Mouse (Mus musculus): ENCODE measurements around the gene Oma1.

The Oma1 gene

GRCm38 (mm10) chr4:103357457-103357856, 43.8 kb downstream of the Oma1 start:
- DNase-seq (ENCODE audit: low read depth, low spot score): no peak

DNA sequence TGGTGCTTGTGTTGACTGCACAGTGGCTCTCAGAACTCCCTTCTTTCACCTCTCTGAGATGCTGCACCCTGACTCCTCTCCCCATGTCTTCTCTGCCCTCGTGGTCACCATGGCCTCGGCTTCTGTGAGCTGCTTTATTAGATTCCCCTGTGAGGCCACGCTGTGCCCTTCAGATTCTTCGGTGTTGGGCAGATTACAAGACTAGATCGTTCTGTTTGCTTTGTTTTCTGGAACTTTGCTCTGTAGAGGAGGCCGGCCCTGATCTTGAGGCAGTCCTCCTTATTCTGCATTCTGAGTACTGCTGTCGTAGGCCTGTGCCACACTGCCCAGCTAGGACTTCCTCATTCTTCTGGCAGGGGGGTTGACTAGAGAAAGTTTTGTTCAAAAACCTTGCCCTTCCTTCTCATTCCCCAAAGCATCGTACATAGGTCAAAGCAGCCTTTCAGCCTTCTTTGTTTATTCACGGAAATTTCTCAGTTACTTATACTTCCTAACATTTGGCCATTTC, 45.4 kb downstream of the Oma1 start:
- no peak for DNase-seq (ENCODE audit: low read depth, low spot score)

GRCm38 (mm10) chr4:103382171-103382570, 68.6 kb downstream of the Oma1 start:
- DNase-seq (ENCODE audit: low read depth, low spot score): no peak

GRCm38 (mm10) chr4:103385031-103385430, 71.4 kb downstream of the Oma1 start:
- no peak for DNase-seq (ENCODE audit: low read depth, low spot score)

GRCm38 (mm10) chr4:103385835-103386787, 72.5 kb downstream of the Oma1 start:
- no peak for DNase-seq (ENCODE audit: low read depth, low spot score)

GRCm38 (mm10) chr4:103387292-103387691, 73.7 kb downstream of the Oma1 start:
- no peak for DNase-seq (ENCODE audit: low read depth, low spot score)

DNA sequence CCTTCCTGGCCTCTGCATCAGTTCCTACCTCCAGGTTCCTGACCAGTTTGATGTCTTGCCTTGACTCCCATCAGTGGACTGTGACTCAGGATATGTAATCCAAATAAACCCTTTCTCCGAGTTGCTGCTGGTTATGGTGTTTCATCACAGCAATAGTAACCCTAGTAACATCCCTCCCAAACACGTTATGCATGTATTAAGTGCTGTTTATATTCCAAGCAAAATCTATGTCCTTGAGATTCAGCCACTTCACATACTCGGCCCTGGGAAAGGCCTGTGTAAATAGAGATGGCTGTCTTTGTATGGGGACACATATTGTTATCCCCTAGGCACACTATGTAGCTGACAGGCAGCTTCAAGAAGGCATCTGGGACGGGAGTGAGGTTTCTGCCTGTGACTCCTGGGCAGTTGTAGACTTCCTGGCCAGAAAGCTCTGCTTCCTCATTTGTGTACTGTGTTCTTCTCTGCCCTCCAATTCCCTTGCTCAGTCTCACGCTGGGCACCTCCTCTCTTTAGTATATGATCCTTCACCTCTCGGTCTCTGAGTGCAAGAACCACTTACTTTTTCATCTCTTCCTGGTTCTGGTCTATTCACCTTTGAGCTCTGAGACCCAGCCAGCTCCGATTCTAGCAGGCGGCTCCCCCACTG, 75.0 kb downstream of the Oma1 start:
- no peak for DNase-seq (ENCODE audit: low read depth, low spot score)

GRCm38 (mm10) chr4:103389583-103389982, 76.0 kb downstream of the Oma1 start:
- no peak for DNase-seq (ENCODE audit: low read depth, low spot score)

DNA sequence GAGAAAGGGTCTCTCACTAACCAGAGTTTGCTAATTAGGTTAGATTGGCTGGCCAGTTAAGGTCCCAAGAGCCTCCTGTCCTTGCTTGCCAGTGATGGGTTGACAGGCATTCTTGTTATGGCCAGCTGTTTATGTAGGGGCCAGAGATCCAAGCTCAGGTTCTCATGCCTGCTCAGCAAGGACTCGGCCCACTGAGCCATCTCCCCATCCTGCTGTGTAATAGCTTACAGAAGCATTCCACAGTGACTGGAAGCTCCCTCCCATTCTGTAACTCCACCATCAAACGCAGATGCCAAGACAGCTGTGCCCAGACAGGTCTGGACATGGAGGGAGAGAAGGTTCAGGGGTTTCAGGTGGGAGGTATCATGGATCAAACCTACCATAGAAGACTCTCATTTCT, 76.9 kb downstream of the Oma1 start:
- DNase-seq (ENCODE audit: low read depth, low spot score): no peak

GRCm38 (mm10) chr4:103395066-103395465, 81.5 kb downstream of the Oma1 start:
- no peak for DNase-seq (ENCODE audit: low read depth, low spot score)

GRCm38 (mm10) chr4:103395905-103396304, 82.3 kb downstream of the Oma1 start:
- no peak for DNase-seq (ENCODE audit: low read depth, low spot score)

DNA sequence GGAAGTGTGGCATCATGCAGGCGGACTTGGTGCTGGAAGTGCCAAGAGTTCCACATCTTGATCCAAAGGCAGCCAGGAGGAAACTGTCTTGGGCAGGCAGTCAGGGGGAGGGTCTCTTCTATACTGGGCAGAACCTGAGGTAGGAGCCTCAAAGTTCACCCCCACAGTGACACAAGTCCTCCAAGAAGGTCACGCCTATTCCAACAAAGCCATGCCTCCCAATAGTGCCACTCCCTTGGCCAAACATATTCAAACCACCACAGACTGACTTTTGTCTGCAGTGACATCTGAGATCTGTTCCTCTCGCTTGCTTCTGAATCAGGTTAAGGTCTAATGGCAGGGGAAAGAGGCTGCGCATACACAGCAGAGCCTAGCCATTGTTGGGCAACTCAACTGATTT, 83.3 kb downstream of the Oma1 start:
- no peak for DNase-seq (ENCODE audit: low read depth, low spot score)

GRCm38 (mm10) chr4:103402581-103402980, 89.0 kb downstream of the Oma1 start:
- DNase-seq (ENCODE audit: low read depth, low spot score): no peak

GRCm38 (mm10) chr4:103405321-103405720, 91.7 kb downstream of the Oma1 start:
- no peak for DNase-seq (ENCODE audit: low read depth, low spot score)

DNA sequence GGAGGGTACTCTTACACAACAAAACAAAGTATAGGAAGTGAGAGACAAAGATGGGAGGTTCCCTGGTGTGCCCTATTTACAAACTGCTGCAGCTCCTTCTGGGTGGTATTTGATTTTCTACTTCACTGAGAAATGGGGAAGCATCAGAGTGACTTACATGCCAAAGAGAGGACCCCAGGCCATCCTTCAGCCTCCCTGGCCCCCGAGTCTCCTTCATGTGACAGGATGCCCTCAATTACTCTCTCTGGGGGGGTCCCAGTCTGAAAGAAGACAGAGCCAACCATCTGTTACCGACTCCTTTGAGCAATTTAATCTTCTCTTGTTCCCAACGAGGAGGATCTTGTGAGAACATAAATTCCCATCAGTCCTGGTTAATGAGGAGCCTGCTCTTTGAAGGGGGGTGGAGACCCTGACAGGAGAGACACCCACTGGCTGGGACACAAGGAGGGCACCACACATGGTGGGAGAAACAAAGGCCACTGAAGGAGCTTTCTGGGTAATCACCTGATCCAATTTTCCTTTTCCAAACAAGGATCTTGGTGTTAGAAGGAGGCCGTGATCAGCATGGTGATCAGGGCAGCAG, 96.7 kb downstream of the Oma1 start:
- no peak for DNase-seq (ENCODE audit: low read depth, low spot score)

Data from skeletal muscle tissue, adult 2 months (tissue).